Mouse (Mus musculus) E14TG2a.4 (cell line): ENCODE results near the gene Tgfbr3.

Source experiments
- CTCF ChIP-seq: conservative IDR thresholded peaks from 2 replicates; pipeline ENCODE4 v1.5.1; 2014; ENCODE audit warnings: low read length
- NANOG ChIP-seq: IDR thresholded peaks from 2 replicates; pipeline ENCODE4 v1.6.1; 2014; ENCODE audit warnings: borderline replicate concordance, low read length, mixed read lengths

GRCm38 (mm10) chr5:107169796-107170195 is 119.6 kb downstream of the Tgfbr3 start:
- TF ChIP-seq CTCF (no peak), NANOG (no peak)
